Mouse (Mus musculus) limb, embryonic 11.5 days (tissue): Measurements from ENCODE around the gene Ccnq. TPM values are rescaled to one million over a fixed set of nuclear protein-coding genes. Genes with fewer than 3 reads are reported as not detected.

Experiments used
- ATAC-seq: fragments of 200-750 bp; cut with Nextera tagmentation; 2 replicates; pipeline ENCODE4 v1.8.0; 2017; ENCODE audit warnings: low read depth; ENCODE audit not compliant: insufficient number of reproducible peaks, low FRiP score, low TSS enrichment
- DNase-seq: peaks from one replicate; pipeline ENCODE4 v3.0.0-alpha.2; 2015; ENCODE audit warnings: low spot score
- H3K27ac ChIP-seq: fragments of 300-500 bp; sonication (generic); replicated peaks from 2 replicates; pipeline ENCODE4 v1.5.1; 2014; ENCODE audit warnings: low read depth, mild to moderate bottlenecking, low read length
- H3K27me3 ChIP-seq: fragments of 300-500 bp; sonication (generic); 2 replicates; pipeline ENCODE4 v1.6.1; 2014; ENCODE audit warnings: mild to moderate bottlenecking, low read length, mixed read lengths; ENCODE audit not compliant: control insufficient read depth, insufficient read depth
- H3K36me3 ChIP-seq: fragments of 300-500 bp; sonication (generic); 2 replicates; pipeline ENCODE4 v1.6.1; 2014; ENCODE audit warnings: mild to moderate bottlenecking, low read length, moderate library complexity, mixed read lengths; ENCODE audit not compliant: control insufficient read depth, insufficient read depth
- H3K4me1 ChIP-seq: fragments of 300-500 bp; sonication (generic); 2 replicates; pipeline ENCODE4 v1.6.1; 2014; ENCODE audit warnings: low read length, mixed read lengths; ENCODE audit not compliant: control insufficient read depth, insufficient read depth
- H3K4me2 ChIP-seq: fragments of 300-500 bp; sonication (generic); 2 replicates; pipeline ENCODE4 v1.6.1; 2014; ENCODE audit warnings: low read depth, mild to moderate bottlenecking, moderate library complexity; ENCODE audit not compliant: severe bottlenecking
- H3K4me3 ChIP-seq: fragments of 300-500 bp; sonication (generic); 2 replicates; pipeline ENCODE4 v1.5.1; 2014; ENCODE audit warnings: low read depth, low read length
- H3K9ac ChIP-seq: fragments of 300-500 bp; sonication (generic); 2 replicates; pipeline ENCODE4 v1.6.1; 2014; ENCODE audit warnings: mild to moderate bottlenecking, low read length
- H3K9me3 ChIP-seq: fragments of 300-500 bp; sonication (generic); 2 replicates; pipeline ENCODE4 v1.6.1; 2016; ENCODE audit warnings: low read length; ENCODE audit not compliant: control insufficient read depth
- WGBS: fragments of 180-500 bp; shearing (Covaris S2); extraction: QIAGEN DNeasy Blood & Tissue Kit; methylation state at CpG from one replicate; pipeline ENCODE4 v1.1.7; 2014; 5-methylcytosine and 5-hydroxymethylcytosine counted together
- polyA plus RNA-seq: library from polyadenylated mRNA; unstranded; fragments of >200 nt; fragmentation: Nextera tagmentation; extraction: Ambion mirVana; gene quantifications from 2 replicates; pipeline ENCODE4 v1.2.1, GENCODE M21; 2014

Gene Ccnq
- polyA plus RNA-seq = 35.3 and 41.3 TPM in 2 replicates

- Histone ChIP-seq H3K4me3 (peak within 1 kb of the TSS; percentile 72), H3K4me1 (0 out of 2 replicates have a peak, but pooled peaks cover 3% of the 10 kb centered on the region), H3K27ac (peak within 1 kb of the TSS; percentile 33; the same call in 1 of the 2 replicates), H3K27me3 (no peaks in the 10 kb centered on the region), H3K36me3 (no peaks in the 10 kb centered on the region), H3K9ac (peak within 1 kb of the TSS; percentile 71), H3K4me2 (peak within 1 kb of the TSS; percentile 77), H3K9me3 (no peaks in the 10 kb centered on the region)
- DNase-seq (peak; percentile 86), ATAC-seq (peak; percentile 75; the same call in 1 of the 2 replicates)
- WGBS = 10% methylated on average over 57 of the region's 59 CpGs
These were observed at the start of gene Ccnq for GRCm38 (mm10) chr11:78750885-78751842. Gene Ccnq (minus strand): TSS chr11:78751729.

GRCm38 (mm10) chr11:78801094-78801493 lies 49.6 kb upstream of the Ccnq start:
- H3K27me3 ChIP-seq = no peaks in the 10 kb centered on the region
- H3K36me3 ChIP-seq = no peaks in the 10 kb centered on the region
- H3K4me1 ChIP-seq = no peaks in the 10 kb centered on the region
- WGBS = 94% methylated on average over 4 of the region's 4 CpGs
- no peaks in the 10 kb centered on the region for H3K9me3 ChIP-seq
- ATAC-seq (no peak), DNase-seq (no peak)
- H3K4me3 ChIP-seq = no peak overlapping the region
- no peak overlapping the region for H3K9ac ChIP-seq
- H3K4me2 ChIP-seq = no peak overlapping the region
- H3K27ac ChIP-seq = no peak overlapping the region

- DNase-seq = no peak
- Histone ChIP-seq H3K9me3 (no peaks in the 10 kb centered on the region), H3K27ac (no peak overlapping the region), H3K4me1 (no peaks in the 10 kb centered on the region), H3K27me3 (no peaks in the 10 kb centered on the region), H3K4me3 (no peak overlapping the region), H3K4me2 (no peak overlapping the region), H3K9ac (no peak overlapping the region), H3K36me3 (no peaks in the 10 kb centered on the region)
- no peak for ATAC-seq
- 79% methylated on average over 10 of the region's 10 CpGs for WGBS
These were observed 44.7 kb upstream of the Ccnq start for GRCm38 (mm10) chr11:78796072-78796729.

GRCm38 (mm10) chr11:78793116-78793515 lies 41.6 kb upstream of the Ccnq start:
- H3K4me3 ChIP-seq = no peak overlapping the region
- H3K9me3 ChIP-seq = no peaks in the 10 kb centered on the region
- H3K4me2 ChIP-seq = no peak overlapping the region
- DNase-seq (no peak), ATAC-seq (no peak)
- no peak overlapping the region for H3K9ac ChIP-seq
- H3K27ac ChIP-seq = no peak overlapping the region
- H3K27me3 ChIP-seq = no peaks in the 10 kb centered on the region
- H3K36me3 ChIP-seq = no peaks in the 10 kb centered on the region
- H3K4me1 ChIP-seq = no peaks in the 10 kb centered on the region
- 83% methylated on average over 11 of the region's 11 CpGs for WGBS

- no peaks in the 10 kb centered on the region for H3K36me3 ChIP-seq
- no peaks in the 10 kb centered on the region for H3K9me3 ChIP-seq
- DNase-seq (no peak), ATAC-seq (no peak)
- 52% methylated on average over 11 of the region's 11 CpGs for WGBS
- H3K4me3 ChIP-seq = no peak overlapping the region
- H3K4me2 ChIP-seq = no peak overlapping the region
- H3K27me3 ChIP-seq = no peaks in the 10 kb centered on the region
- no peak overlapping the region for H3K9ac ChIP-seq
- H3K4me1 ChIP-seq = no peaks in the 10 kb centered on the region
- no peak overlapping the region for H3K27ac ChIP-seq
These were observed 40.9 kb upstream of the Ccnq start for GRCm38 (mm10) chr11:78792465-78792864.

- ATAC-seq = no peak
- Histone ChIP-seq H3K36me3 (no peaks in the 10 kb centered on the region), H3K4me2 (no peak overlapping the region), H3K4me1 (no peaks in the 10 kb centered on the region), H3K27ac (no peak overlapping the region), H3K4me3 (no peak overlapping the region), H3K9me3 (no peaks in the 10 kb centered on the region), H3K27me3 (no peaks in the 10 kb centered on the region), H3K9ac (no peak overlapping the region)
- WGBS = 45% methylated on average over 5 of the region's 5 CpGs
- DNase-seq = no peak
These were observed 40.5 kb upstream of the Ccnq start for GRCm38 (mm10) chr11:78792055-78792454.

- DNase-seq = no peak
- Histone ChIP-seq H3K27ac (no peak overlapping the region), H3K27me3 (no peaks in the 10 kb centered on the region), H3K9me3 (no peaks in the 10 kb centered on the region), H3K9ac (no peak overlapping the region), H3K4me1 (no peaks in the 10 kb centered on the region), H3K4me3 (no peak overlapping the region), H3K36me3 (no peaks in the 10 kb centered on the region), H3K4me2 (no peak overlapping the region)
- ATAC-seq = no peak
- WGBS = 63% methylated on average over 4 of the region's 4 CpGs
These were observed 40.1 kb upstream of the Ccnq start for GRCm38 (mm10) chr11:78791582-78791981.

- Histone ChIP-seq H3K36me3 (no peaks in the 10 kb centered on the region), H3K4me1 (no peaks in the 10 kb centered on the region), H3K9ac (no peak overlapping the region), H3K27me3 (no peaks in the 10 kb centered on the region), H3K27ac (no peak overlapping the region), H3K9me3 (no peaks in the 10 kb centered on the region), H3K4me3 (no peak overlapping the region), H3K4me2 (no peak overlapping the region)
- ATAC-seq (no peak), DNase-seq (no peak)
- 87% methylated on average over 11 of the region's 11 CpGs for WGBS
These were observed 38.0 kb upstream of the Ccnq start for GRCm38 (mm10) chr11:78789370-78790060.
